Mouse (Mus musculus): ENCODE measurements at regions not wholly inside any gene's neighbourhood (a gene's known extent, or its start where the extent isn't known, plus 50 kb on each side); places are given as distances from the start of the nearest gene placed in this dataset.

DNA sequence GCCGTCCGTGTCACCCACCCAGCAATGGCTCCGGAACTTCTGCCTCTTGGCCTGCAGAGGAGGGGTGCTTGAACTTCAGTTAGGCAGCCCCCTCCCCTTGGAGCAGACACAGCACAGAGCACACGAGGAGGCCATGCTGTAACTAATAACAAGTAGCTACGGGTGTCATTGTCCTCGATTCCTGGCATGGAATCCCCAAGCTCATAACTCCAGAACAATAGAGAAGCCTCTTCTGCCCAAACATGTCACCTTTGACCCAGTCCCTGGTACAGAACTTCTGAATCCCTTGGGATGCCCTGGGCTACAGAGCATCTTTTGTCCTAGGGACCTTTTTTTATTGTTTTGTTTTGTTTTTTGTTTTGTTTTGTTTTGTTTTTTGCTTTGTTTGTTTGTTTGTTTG lies 165.5 kb downstream of the Ly86 start:
- no peak for ATAC-seq (ENCODE audit: insufficient number of reproducible peaks, insufficient read depth, low FRiP score, low read depth)
- WGBS, result 78% methylated on average over 6 of the region's 6 CpGs
- Histone ChIP-seq H3K36me3 (ENCODE audit: control insufficient read depth, insufficient read depth, low read length) (no peaks in the 10 kb centered on the region), H3K27me3 (ENCODE audit: control insufficient read depth, insufficient read depth, low read length) (no peaks in the 10 kb centered on the region), H3K9me3 (ENCODE audit: control insufficient read depth, low read length) (no peaks in the 10 kb centered on the region), H3K4me2 (ENCODE audit: low read length) (no peak overlapping the region), H3K4me1 (ENCODE audit: control insufficient read depth in 2 of 2, insufficient read depth in 2 of 2, low read length in 2 of 2) (peaks cover 42 to 45% of the 10 kb centered on the region in 2 experiments), H3K27ac (replicated peaks in 1 of 2; ENCODE audit: control insufficient read depth in 1 of 2, insufficient read depth in 1 of 2, low read depth in 2 of 2, low read length in 2 of 2) (peak overlapping the region; percentile 74 to 87), H3K4me3 (ENCODE audit: control insufficient read depth in 1 of 2, insufficient read depth in 1 of 2, low read depth in 1 of 2, low read length in 2 of 2) (no peak overlapping the region), H3K9ac (ENCODE audit: low read length) (no peak overlapping the region)

DNA sequence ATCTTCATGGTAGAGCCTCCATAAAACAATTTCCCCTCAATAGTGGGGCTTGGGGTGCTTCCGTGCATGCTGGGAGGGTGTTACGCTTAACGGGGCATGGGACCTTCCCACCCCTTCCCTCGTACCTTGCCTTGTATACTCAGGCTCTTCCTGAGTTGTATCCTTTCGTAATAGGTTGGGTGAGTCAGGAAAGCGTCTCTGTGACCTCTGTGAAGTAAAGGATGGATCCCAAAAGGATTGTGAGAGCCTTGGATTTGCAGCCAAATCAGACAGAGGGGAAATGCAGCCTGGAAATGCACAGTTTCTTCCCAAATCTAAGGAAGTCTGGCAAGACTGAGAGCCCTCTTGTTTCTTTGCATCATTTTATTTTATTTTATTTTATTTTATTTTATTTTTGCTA lies 166.0 kb downstream of the Ly86 start:
- ATAC-seq (ENCODE audit: insufficient number of reproducible peaks, insufficient read depth, low FRiP score, low read depth), result no peak
- H3K4me1 ChIP-seq (ENCODE audit: control insufficient read depth in 2 of 2, insufficient read depth in 2 of 2, low read length in 2 of 2), result peaks cover 37 to 40% of the 10 kb centered on the region in 2 experiments
- H3K9me3 ChIP-seq (ENCODE audit: control insufficient read depth, low read length), result no peaks in the 10 kb centered on the region
- no peaks in the 10 kb centered on the region for H3K36me3 ChIP-seq (ENCODE audit: control insufficient read depth, insufficient read depth, low read length)
- no peaks in the 10 kb centered on the region for H3K27me3 ChIP-seq (ENCODE audit: control insufficient read depth, insufficient read depth, low read length)
- peak overlapping the region in 1 of 2 experiments; percentile 74; a peak in 1 of 4 replicates for H3K27ac ChIP-seq (replicated peaks in 1 of 2; ENCODE audit: control insufficient read depth in 1 of 2, insufficient read depth in 1 of 2, low read depth in 2 of 2, low read length in 2 of 2)
- WGBS, result 70% methylated on average over 6 of the region's 6 CpGs
- no peak overlapping the region for H3K9ac ChIP-seq (ENCODE audit: low read length)
- H3K4me3 ChIP-seq (ENCODE audit: control insufficient read depth in 1 of 2, insufficient read depth in 1 of 2, low read depth in 1 of 2, low read length in 2 of 2), result no peak overlapping the region
- no peak overlapping the region for H3K4me2 ChIP-seq (ENCODE audit: low read length)

DNA sequence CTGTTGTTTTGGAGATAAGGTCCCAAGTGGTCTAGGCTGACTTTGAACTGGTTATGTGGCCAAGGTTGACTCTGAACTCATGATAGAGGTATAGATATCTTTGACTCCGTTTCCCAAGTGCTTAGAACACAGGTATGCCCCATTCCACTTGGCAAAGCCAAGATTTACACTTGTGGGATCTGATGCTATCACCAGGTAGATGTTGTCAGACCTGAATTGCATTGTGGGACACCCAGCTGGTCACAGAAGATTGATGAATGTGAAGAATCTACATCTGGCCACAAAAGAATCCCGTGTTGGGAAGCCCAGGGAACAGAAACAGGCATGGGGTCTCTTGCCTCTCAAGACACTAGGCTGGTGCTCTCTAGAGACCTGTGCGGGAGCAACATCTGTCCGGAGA lies 166.4 kb downstream of the Ly86 start:
- H3K4me1 ChIP-seq (ENCODE audit: control insufficient read depth in 2 of 2, insufficient read depth in 2 of 2, low read length in 2 of 2), result peaks cover 33 to 38% of the 10 kb centered on the region in 2 experiments

DNA sequence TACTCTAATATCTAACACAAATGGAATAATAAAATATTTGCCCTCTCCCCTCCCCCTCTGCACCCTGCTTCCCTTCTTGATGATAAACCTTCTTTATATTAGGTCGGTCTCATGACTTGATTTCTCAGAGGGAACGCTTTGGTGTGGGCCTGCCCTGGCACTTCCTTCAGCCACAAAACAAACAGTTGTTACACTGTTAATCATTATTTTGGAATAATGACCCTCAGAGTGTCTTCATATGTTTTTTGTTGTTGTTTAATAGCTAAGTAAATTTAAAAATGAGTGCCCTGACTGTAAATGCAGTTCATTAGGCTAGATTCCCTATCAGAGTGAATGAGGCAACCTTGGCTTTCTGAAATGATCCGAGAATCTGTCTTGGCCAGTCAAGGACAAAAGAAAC lies 167.8 kb downstream of the Ly86 start:
- Histone ChIP-seq H3K9me3 (ENCODE audit: control insufficient read depth, low read length) (no peaks in the 10 kb centered on the region), H3K4me1 (ENCODE audit: control insufficient read depth in 2 of 2, insufficient read depth in 2 of 2, low read length in 2 of 2) (peaks cover 28 to 33% of the 10 kb centered on the region in 2 experiments), H3K4me2 (ENCODE audit: low read length) (no peak overlapping the region), H3K27ac (replicated peaks in 1 of 2; ENCODE audit: control insufficient read depth in 1 of 2, insufficient read depth in 1 of 2, low read depth in 2 of 2, low read length in 2 of 2) (0 out of 4 replicates have a peak overlapping the region, but pooled peaks of 1 of the 2 experiments have one; percentile 14), H3K36me3 (ENCODE audit: control insufficient read depth, insufficient read depth, low read length) (no peaks in the 10 kb centered on the region), H3K9ac (ENCODE audit: low read length) (no peak overlapping the region), H3K27me3 (ENCODE audit: control insufficient read depth, insufficient read depth, low read length) (no peaks in the 10 kb centered on the region), H3K4me3 (ENCODE audit: control insufficient read depth in 1 of 2, insufficient read depth in 1 of 2, low read depth in 1 of 2, low read length in 2 of 2) (no peak overlapping the region)
- 76% methylated on average over 3 of the region's 3 CpGs for WGBS
- no peak for ATAC-seq (ENCODE audit: insufficient number of reproducible peaks, insufficient read depth, low FRiP score, low read depth)

More for the DNA sequence above, 166.4 kb downstream of the Ly86 start:
- no peak for ATAC-seq (ENCODE audit: insufficient number of reproducible peaks, insufficient read depth, low FRiP score, low read depth)
- H3K36me3 ChIP-seq (ENCODE audit: control insufficient read depth, insufficient read depth, low read length), result no peaks in the 10 kb centered on the region
- 78% methylated on average over 4 of the region's 4 CpGs for WGBS
- H3K27ac ChIP-seq (replicated peaks in 1 of 2; ENCODE audit: control insufficient read depth in 1 of 2, insufficient read depth in 1 of 2, low read depth in 2 of 2, low read length in 2 of 2), result no peak overlapping the region
- no peaks in the 10 kb centered on the region for H3K27me3 ChIP-seq (ENCODE audit: control insufficient read depth, insufficient read depth, low read length)
- no peak overlapping the region for H3K4me3 ChIP-seq (ENCODE audit: control insufficient read depth in 1 of 2, insufficient read depth in 1 of 2, low read depth in 1 of 2, low read length in 2 of 2)
- H3K4me2 ChIP-seq (ENCODE audit: low read length), result no peak overlapping the region
- no peaks in the 10 kb centered on the region for H3K9me3 ChIP-seq (ENCODE audit: control insufficient read depth, low read length)
- H3K9ac ChIP-seq (ENCODE audit: low read length), result no peak overlapping the region

DNA sequence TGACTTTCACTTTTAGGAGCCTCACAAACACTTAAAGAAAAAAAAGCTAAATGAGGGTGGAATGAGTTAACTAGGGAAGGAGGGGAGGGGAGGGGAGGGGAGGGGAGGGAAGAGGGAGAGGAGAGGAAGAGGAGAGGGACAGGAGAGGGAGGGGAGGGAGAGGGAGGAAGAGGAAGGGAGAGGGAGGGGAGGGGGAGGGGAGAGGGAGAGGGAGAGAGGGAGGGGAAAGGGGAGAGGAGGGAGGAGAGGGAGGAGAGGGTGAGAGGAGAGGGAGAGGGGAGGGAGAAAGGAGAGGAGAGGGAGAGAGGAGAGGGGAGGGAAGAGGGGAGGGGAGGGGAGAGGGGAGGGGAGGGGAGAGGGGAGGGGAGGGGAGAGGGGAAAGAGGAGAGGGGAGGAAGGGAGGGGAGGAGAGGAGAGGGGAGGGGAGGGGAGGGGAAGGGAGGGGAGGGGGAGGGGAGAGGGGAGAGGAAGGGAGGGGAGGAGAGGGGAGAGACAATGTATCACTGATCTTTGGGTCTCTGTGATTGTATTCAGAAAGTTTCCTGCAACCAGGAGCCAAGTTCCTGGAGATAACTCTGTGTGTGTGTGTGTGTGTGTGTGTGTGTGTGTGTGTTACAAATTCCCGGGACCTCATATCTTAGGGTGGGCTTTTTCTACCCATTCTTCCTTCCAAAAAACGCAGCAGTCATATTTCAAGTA lies 168.3 kb downstream of the Ly86 start:
- Histone ChIP-seq H3K4me2 (ENCODE audit: low read length) (no peak overlapping the region), H3K4me1 (ENCODE audit: control insufficient read depth in 2 of 2, insufficient read depth in 2 of 2, low read length in 2 of 2) (peaks cover 26 to 29% of the 10 kb centered on the region in 2 experiments), H3K9ac (ENCODE audit: low read length) (peak overlapping the region; percentile 34; the same call in 1 of the 2 replicates), H3K36me3 (ENCODE audit: control insufficient read depth, insufficient read depth, low read length) (no peaks in the 10 kb centered on the region), H3K27ac (replicated peaks in 1 of 2; ENCODE audit: control insufficient read depth in 1 of 2, insufficient read depth in 1 of 2, low read depth in 2 of 2, low read length in 2 of 2) (peak overlapping the region; percentile 15 to 79), H3K9me3 (ENCODE audit: control insufficient read depth, low read length) (no peaks in the 10 kb centered on the region), H3K27me3 (ENCODE audit: control insufficient read depth, insufficient read depth, low read length) (no peaks in the 10 kb centered on the region), H3K4me3 (ENCODE audit: control insufficient read depth in 1 of 2, insufficient read depth in 1 of 2, low read depth in 1 of 2, low read length in 2 of 2) (no peak overlapping the region)
- WGBS, result 27% methylated on average over 2 of the region's 2 CpGs
- no peak for ATAC-seq (ENCODE audit: insufficient number of reproducible peaks, insufficient read depth, low FRiP score, low read depth)

DNA sequence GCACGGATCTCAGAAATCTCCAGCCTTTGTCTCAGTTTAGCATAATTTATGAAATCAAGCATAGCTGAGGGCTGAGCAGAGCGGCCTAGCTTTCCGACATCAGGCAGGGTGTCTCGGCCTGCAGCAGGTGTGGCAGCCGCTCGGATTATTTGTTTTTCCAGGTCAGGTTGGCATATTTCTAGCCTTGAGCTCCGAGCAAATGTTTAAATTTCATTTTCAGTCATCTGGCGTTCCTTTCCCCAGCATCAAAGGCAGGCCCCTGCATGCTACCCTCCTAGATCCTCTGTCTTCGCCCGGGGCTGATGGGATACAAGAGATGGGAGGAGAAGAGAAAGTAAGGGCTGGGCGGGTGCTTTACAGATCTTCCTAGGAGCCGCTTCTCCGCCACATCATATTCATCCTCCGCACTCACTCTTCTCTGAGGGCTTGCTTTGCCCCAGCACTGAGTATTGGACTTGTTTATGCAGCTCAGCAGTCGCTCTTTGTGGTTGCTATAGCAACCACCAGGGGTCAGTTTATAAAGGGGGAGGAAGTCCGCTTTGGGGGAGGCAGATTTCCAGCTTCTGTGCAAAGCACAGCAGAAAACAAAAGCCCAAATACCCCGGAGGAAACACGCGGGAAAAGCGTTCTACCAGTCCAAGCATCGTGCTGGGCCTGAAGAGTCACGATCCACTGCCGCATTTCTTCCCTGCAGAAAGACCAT lies 169.0 kb downstream of the Ly86 start:
- 0 out of 4 replicates have a peak overlapping the region, but pooled peaks of 1 of the 2 experiments have one; percentile 6 for H3K4me3 ChIP-seq (ENCODE audit: control insufficient read depth in 1 of 2, insufficient read depth in 1 of 2, low read depth in 1 of 2, low read length in 2 of 2)

DNA sequence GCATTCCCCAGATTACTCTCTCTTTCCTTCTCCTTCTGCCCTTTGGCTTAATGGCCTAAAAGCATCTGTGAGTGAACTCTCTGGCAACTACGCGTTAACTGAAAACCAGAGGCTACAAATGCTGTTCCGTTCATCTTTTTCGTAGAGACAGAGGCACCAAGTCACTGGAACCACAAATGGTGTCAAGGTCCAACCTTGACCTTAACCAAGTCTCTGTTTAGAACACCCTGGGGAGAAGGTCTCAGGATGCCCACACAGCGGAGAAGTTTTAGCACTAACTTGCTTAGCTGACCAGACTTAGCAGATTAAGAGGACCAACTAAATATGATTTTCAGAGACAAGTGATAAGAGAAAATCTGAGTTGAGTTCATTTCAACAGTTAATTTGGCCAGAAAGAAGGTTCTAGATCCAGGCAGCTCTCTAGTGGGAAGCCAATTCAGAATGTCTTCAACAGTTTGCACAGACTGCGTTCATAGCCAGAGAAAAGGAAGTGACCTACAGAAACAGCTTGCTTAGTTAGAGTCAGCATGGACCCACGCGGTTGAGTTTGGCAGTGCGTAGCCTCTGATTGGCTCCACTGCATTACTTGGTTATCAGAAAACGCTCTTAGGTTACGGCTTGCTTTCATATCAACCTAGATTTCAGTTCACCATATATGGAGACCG lies 169.8 kb downstream of the Ly86 start:
- ATAC-seq (ENCODE audit: insufficient number of reproducible peaks, insufficient read depth, low FRiP score, low read depth), result no peak
- Histone ChIP-seq H3K36me3 (ENCODE audit: control insufficient read depth, insufficient read depth, low read length) (no peaks in the 10 kb centered on the region), H3K9me3 (ENCODE audit: control insufficient read depth, low read length) (no peaks in the 10 kb centered on the region), H3K27me3 (ENCODE audit: control insufficient read depth, insufficient read depth, low read length) (no peaks in the 10 kb centered on the region), H3K4me3 (ENCODE audit: control insufficient read depth in 1 of 2, insufficient read depth in 1 of 2, low read depth in 1 of 2, low read length in 2 of 2) (no peak overlapping the region), H3K4me1 (ENCODE audit: control insufficient read depth in 2 of 2, insufficient read depth in 2 of 2, low read length in 2 of 2) (peaks cover 14% of the 10 kb centered on the region in 2 experiments), H3K27ac (replicated peaks in 1 of 2; ENCODE audit: control insufficient read depth in 1 of 2, insufficient read depth in 1 of 2, low read depth in 2 of 2, low read length in 2 of 2) (peak overlapping the region; percentile 64 to 79), H3K4me2 (ENCODE audit: low read length) (peak overlapping the region; percentile 48), H3K9ac (ENCODE audit: low read length) (peak overlapping the region; percentile 21; the same call in 1 of the 2 replicates)
- 76% methylated on average over 12 of the region's 12 CpGs for WGBS

More for the DNA sequence above, 169.0 kb downstream of the Ly86 start:
- Histone ChIP-seq H3K36me3 (ENCODE audit: control insufficient read depth, insufficient read depth, low read length) (no peaks in the 10 kb centered on the region), H3K9me3 (ENCODE audit: control insufficient read depth, low read length) (no peaks in the 10 kb centered on the region), H3K4me1 (ENCODE audit: control insufficient read depth in 2 of 2, insufficient read depth in 2 of 2, low read length in 2 of 2) (peaks cover 19 to 22% of the 10 kb centered on the region in 2 experiments), H3K27me3 (ENCODE audit: control insufficient read depth, insufficient read depth, low read length) (no peaks in the 10 kb centered on the region), H3K4me2 (ENCODE audit: low read length) (peak overlapping the region; percentile 48), H3K27ac (replicated peaks in 1 of 2; ENCODE audit: control insufficient read depth in 1 of 2, insufficient read depth in 1 of 2, low read depth in 2 of 2, low read length in 2 of 2) (peak overlapping the region; percentile 64 to 79), H3K9ac (ENCODE audit: low read length) (peak overlapping the region; percentile 34; the same call in 1 of the 2 replicates)
- WGBS, result 20% methylated on average over 23 of the region's 23 CpGs
- peak; percentile 61; the same call in 1 of the 2 replicates for ATAC-seq (ENCODE audit: insufficient number of reproducible peaks, insufficient read depth, low FRiP score, low read depth)

Data from heart, embryonic 14.5 days (tissue).